Mouse (Mus musculus) megakaryocyte, adult 5-6 weeks (primary cell): Measurements from ENCODE around the gene Gm20765. TPM values are rescaled to one million over a fixed set of nuclear protein-coding genes. Genes with fewer than 3 reads are reported as not detected.
"Not testable (repeated sequence)": the region's sequence is repeated elsewhere in the genome, so short reads cannot be mapped to it uniquely, and the experiment has no call there.

Experiments
- ATAC-seq: 2 replicates; pipeline ENCODE4 v1.8.0; 2016; ENCODE audit warnings: mild to moderate bottlenecking, inconsistent platforms; ENCODE audit not compliant: poor library complexity, severe bottlenecking
- total RNA-seq, 2 experiments: library from RNA; stranded (forward) in 1 of 2; stranded (reverse) in 1 of 2; fragments of 153-499, 151-499 nt in 1 of 2; fragments of 221-1000, 200-1000 nt in 1 of 2; gene quantifications; 2 replicates each; pipeline versions ENCODE4 v1.2.3 to v1.2.4; 2015 to 2017

The Gm20765 gene
- not detected in 2 replicates for total RNA-seq (2015)
- not detected in 2 replicates for total RNA-seq (2017)

- ATAC-seq: not testable (repeated sequence)
These were observed at the start of gene Gm20765 for GRCm38 (mm10) chr10:104185233-104185632. TSS of gene Gm20765 (plus strand) at chr10:104185533.

DNA sequence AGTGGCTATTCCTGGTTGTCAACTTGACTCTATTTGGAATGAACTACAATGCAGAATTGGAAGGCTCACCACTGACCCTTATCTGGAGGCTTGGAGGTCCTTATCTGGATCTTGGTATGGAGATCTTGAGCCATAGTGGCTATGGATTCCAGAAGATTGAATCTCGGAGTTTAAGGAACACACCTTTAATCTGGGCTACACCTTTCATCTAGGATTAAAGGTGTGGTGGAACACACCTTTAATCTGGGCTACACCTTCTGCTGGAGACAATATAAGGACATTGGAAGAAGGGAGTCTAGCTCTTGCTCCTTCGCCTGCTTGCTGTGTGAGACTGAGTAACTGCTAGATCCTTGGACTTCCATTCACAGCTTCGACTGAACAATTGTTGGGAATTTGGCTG lies 42.6 kb upstream of the Gm20765 start, which contains the start of gene Gm21293:
Gm21293 (plus strand) TSS at position 301 of the 400 bp plus-strand sequence.
- ATAC-seq: not testable (repeated sequence)

- ATAC-seq: not testable (repeated sequence)
These were observed 34.1 kb upstream of the Gm20765 start, which contains the start of gene Gm6763 for GRCm38 (mm10) chr10:104151197-104151596. TSS of gene Gm6763 (plus strand) at chr10:104151497.

DNA sequence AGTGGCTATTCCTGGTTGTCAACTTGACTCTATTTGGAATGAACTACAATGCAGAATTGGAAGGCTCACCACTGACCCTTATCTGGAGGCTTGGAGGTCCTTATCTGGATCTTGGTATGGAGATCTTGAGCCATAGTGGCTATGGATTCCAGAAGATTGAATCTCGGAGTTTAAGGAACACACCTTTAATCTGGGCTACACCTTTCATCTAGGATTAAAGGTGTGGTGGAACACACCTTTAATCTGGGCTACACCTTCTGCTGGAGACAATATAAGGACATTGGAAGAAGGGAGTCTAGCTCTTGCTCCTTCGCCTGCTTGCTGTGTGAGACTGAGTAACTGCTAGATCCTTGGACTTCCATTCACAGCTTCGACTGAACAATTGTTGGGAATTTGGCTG lies 25.6 kb upstream of the Gm20765 start, which contains the start of gene Gm8764:
Gm8764 (plus strand) TSS at position 301 of the 400 bp plus-strand sequence.
- not testable (repeated sequence) for ATAC-seq

DNA sequence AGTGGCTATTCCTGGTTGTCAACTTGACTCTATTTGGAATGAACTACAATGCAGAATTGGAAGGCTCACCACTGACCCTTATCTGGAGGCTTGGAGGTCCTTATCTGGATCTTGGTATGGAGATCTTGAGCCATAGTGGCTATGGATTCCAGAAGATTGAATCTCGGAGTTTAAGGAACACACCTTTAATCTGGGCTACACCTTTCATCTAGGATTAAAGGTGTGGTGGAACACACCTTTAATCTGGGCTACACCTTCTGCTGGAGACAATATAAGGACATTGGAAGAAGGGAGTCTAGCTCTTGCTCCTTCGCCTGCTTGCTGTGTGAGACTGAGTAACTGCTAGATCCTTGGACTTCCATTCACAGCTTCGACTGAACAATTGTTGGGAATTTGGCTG lies 17.1 kb upstream of the Gm20765 start, which contains the start of gene Gm21304:
Gm21304 (plus strand) TSS at position 301 of the 400 bp plus-strand sequence.
- not testable (repeated sequence) for ATAC-seq

DNA sequence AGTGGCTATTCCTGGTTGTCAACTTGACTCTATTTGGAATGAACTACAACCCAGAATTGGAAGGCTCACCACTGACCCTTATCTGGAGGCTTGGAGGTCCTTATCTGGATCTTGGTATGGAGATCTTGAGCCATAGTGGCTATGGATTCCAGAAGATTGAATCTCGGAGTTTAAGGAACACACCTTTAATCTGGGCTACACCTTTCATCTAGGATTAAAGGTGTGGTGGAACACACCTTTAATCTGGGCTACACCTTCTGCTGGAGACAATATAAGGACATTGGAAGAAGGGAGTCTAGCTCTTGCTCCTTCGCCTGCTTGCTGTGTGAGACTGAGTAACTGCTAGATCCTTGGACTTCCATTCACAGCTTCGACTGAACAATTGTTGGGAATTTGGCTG lies 8.6 kb upstream of the Gm20765 start, which contains the start of gene Gm21312:
Gm21312 (plus strand) TSS at position 301 of the 400 bp plus-strand sequence.
- not testable (repeated sequence) for ATAC-seq

DNA sequence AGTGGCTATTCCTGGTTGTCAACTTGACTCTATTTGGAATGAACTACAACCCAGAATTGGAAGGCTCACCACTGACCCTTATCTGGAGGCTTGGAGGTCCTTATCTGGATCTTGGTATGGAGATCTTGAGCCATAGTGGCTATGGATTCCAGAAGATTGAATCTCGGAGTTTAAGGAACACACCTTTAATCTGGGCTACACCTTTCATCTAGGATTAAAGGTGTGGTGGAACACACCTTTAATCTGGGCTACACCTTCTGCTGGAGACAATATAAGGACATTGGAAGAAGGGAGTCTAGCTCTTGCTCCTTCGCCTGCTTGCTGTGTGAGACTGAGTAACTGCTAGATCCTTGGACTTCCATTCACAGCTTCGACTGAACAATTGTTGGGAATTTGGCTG lies 8.4 kb downstream of the Gm20765 start, which contains the start of gene Gm4340:
Gm4340 (plus strand) TSS at position 301 of the 400 bp plus-strand sequence.
- not testable (repeated sequence) for ATAC-seq

DNA sequence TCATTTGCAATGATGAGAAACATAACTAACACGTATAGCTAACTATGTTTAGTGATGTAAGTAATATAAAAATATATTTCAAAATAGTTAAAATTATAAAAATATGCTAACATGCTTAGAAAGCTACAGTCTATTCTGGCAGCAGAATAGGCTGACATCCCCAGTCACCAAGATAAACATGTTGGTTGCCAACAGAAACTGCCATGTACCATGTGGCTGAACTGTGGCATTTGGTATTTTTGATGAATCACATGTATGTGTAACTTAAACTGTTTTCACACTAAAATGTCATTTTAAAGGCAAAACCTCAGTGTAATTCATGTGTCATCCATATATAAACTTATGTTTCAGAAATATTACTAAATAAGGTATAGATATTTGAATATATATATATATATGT lies 24.3 kb downstream of the Gm20765 start:
- no peak for ATAC-seq

- no peak for ATAC-seq
These were observed 25.1 kb downstream of the Gm20765 start for GRCm38 (mm10) chr10:104210268-104210990.

GRCm38 (mm10) chr10:104214527-104214926 lies 29.2 kb downstream of the Gm20765 start:
- no peak for ATAC-seq

GRCm38 (mm10) chr10:104220303-104221021 lies 35.1 kb downstream of the Gm20765 start:
- ATAC-seq: no peak

Other genes starting within 250 kb of the Gm20765 start
- not detected in 2 replicates for gene Gm21293, start 42.5 kb upstream of the Gm20765 start, total RNA-seq (2015)
- not detected in 2 replicates for gene Gm21293, start 42.5 kb upstream of the Gm20765 start, total RNA-seq (2017)
- not detected in 2 replicates for gene Gm6763, start 34.0 kb upstream of the Gm20765 start, total RNA-seq (2015)
- not detected in 2 replicates for gene Gm6763, start 34.0 kb upstream of the Gm20765 start, total RNA-seq (2017)
- gene Gm8764, start 25.5 kb upstream of the Gm20765 start, total RNA-seq (2015): not detected in 2 replicates
- gene Gm8764, start 25.5 kb upstream of the Gm20765 start, total RNA-seq (2017): not detected in 2 replicates
- gene Gm21304, start 17.0 kb upstream of the Gm20765 start, total RNA-seq (2015): not detected in 2 replicates
- not detected in 2 replicates for gene Gm21304, start 17.0 kb upstream of the Gm20765 start, total RNA-seq (2017)
- gene Gm21312, start 8.5 kb upstream of the Gm20765 start, total RNA-seq (2015): not detected in 2 replicates
- not detected in 2 replicates for gene Gm21312, start 8.5 kb upstream of the Gm20765 start, total RNA-seq (2017)
- not detected in 2 replicates for gene Gm4340, start 8.5 kb downstream of the Gm20765 start, total RNA-seq (2015)
- not detected in 2 replicates for gene Gm4340, start 8.5 kb downstream of the Gm20765 start, total RNA-seq (2017)